Mouse (Mus musculus): ENCODE measurements around the gene Olfr597. TPM values are rescaled to one million over a fixed set of nuclear protein-coding genes. Genes with fewer than 3 reads are reported as not detected.
"Not testable (repeated sequence)": the region's sequence is repeated elsewhere in the genome, so short reads cannot be mapped to it uniquely, and the experiment has no call there.

Olfr597 gene
- not detected in 2 replicates for polyA plus RNA-seq (2012; rRNA removed)

GRCm38 (mm10) chr7:103316015-103316414 is at the start of gene Olfr597:
Olfr597 (plus strand) TSS chr7:103316315.
- not testable (repeated sequence) for DNase-seq (ENCODE audit: low read depth)

GRCm38 (mm10) chr7:103305348-103305747 is 10.8 kb upstream of the Olfr597 start, which contains the start of gene Olfr596:
Olfr596 (plus strand) TSS chr7:103305648.
- DNase-seq (ENCODE audit: low read depth): not testable (repeated sequence)

GRCm38 (mm10) chr7:103323268-103323667 is 7.2 kb downstream of the Olfr597 start, which contains the start of gene Olfr598:
Olfr598 (plus strand) TSS chr7:103323568.
- TF ChIP-seq POLR2A (IDR thresholded peaks at IDR 0.05; ENCODE audit: borderline replicate concordance, extremely low read depth, insufficient read depth, insufficient read length, poor library complexity, severe bottlenecking): no peak
- no peak for TF ChIP-seq CTCF (IDR thresholded peaks at IDR 0.05; ENCODE audit: borderline replicate concordance, extremely low read depth, insufficient read depth, insufficient read length)
- DNase-seq (ENCODE audit: low read depth): no peak

DNA sequence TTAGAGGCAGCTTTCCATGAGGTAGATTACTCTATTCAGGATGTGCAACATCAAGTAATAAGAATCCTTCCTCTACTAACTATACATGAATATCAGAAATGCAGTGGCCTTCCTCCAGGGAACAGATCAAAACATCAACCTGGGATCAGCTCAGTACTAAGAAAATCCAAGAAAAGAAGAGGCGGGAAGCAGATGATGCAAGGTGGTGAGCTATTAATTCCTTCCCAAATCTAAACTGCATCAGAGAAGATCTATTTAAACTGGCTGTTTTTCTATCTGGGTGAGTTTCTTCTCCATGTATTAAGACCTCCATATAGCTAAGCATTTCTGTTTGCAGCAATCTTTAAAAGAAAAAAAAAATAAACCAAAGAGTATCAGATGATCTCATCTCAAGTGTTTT is 19.5 kb downstream of the Olfr597 start, which contains the start of gene Olfr599:
Gene Olfr599 (plus strand): TSS at position 301 of the 400 bp plus-strand sequence.
- no peak for DNase-seq (ENCODE audit: low read depth)
- no peak for TF ChIP-seq CTCF (IDR thresholded peaks at IDR 0.05; ENCODE audit: borderline replicate concordance, extremely low read depth, insufficient read depth, insufficient read length)
- no peak for TF ChIP-seq POLR2A (IDR thresholded peaks at IDR 0.05; ENCODE audit: borderline replicate concordance, extremely low read depth, insufficient read depth, insufficient read length, poor library complexity, severe bottlenecking)

- no peak for DNase-seq (ENCODE audit: low read depth)
- no peak for TF ChIP-seq CTCF (IDR thresholded peaks at IDR 0.05; ENCODE audit: borderline replicate concordance, extremely low read depth, insufficient read depth, insufficient read length)
- no peak for TF ChIP-seq POLR2A (IDR thresholded peaks at IDR 0.05; ENCODE audit: borderline replicate concordance, extremely low read depth, insufficient read depth, insufficient read length, poor library complexity, severe bottlenecking)
These were observed 33.5 kb downstream of the Olfr597 start, which contains the start of gene Olfr600 for GRCm38 (mm10) chr7:103349569-103349968. Olfr600 (minus strand) TSS chr7:103349669.

DNA sequence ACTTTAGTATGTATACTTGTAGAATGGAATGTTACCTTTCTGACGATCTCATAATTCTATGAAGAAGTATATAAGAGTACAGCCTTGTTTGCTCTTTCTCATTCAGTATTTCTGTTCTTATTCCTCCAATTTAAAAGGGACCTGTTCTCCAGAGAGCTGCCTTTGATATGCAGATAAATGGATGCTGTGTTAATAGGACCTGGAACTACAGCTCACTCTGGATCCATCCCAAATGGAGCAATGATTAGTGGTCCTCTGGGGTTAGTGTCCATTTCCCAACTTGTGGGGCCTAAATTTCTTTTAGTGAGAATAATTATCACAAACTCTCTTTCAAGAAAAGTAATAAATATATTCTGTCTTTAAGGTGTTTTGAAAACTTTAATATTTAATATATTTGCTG is 46.4 kb downstream of the Olfr597 start, which contains the start of gene Olfr601:
Gene Olfr601 (minus strand): TSS at position 101 of the 400 bp plus-strand sequence.
- TF ChIP-seq POLR2A (IDR thresholded peaks at IDR 0.05; ENCODE audit: borderline replicate concordance, extremely low read depth, insufficient read depth, insufficient read length, poor library complexity, severe bottlenecking) (no peak), CTCF (IDR thresholded peaks at IDR 0.05; ENCODE audit: borderline replicate concordance, extremely low read depth, insufficient read depth, insufficient read length) (no peak)
- DNase-seq (ENCODE audit: low read depth): no peak

Other genes with a start within 250 kb of the Olfr597 start
- gene Olfr584, start 234.4 kb upstream of the Olfr597 start, polyA plus RNA-seq (2012; rRNA removed): not detected in 2 replicates
- not detected in 2 replicates for gene Olfr585, start 218.6 kb upstream of the Olfr597 start, polyA plus RNA-seq (2012; rRNA removed)
- not detected in 2 replicates for gene Olfr586, start 190.7 kb upstream of the Olfr597 start, polyA plus RNA-seq (2012; rRNA removed)
- gene Olfr588-ps1, start 175.4 kb upstream of the Olfr597 start, polyA plus RNA-seq (2012; rRNA removed): not detected in 2 replicates
- not detected in 2 replicates for gene Olfr589, start 160.0 kb upstream of the Olfr597 start, polyA plus RNA-seq (2012; rRNA removed)
- gene Olfr591, start 138.0 kb upstream of the Olfr597 start, polyA plus RNA-seq (2012; rRNA removed): not detected in 2 replicates
- gene Olfr592, start 131.5 kb upstream of the Olfr597 start, polyA plus RNA-seq (2012; rRNA removed): not detected in 2 replicates
- not detected in 2 replicates for gene Olfr593, start 104.5 kb upstream of the Olfr597 start, polyA plus RNA-seq (2012; rRNA removed)
- not detected in 2 replicates for gene Olfr594, start 99.3 kb upstream of the Olfr597 start, polyA plus RNA-seq (2012; rRNA removed)
- gene Usp17ld, start 63.8 kb upstream of the Olfr597 start, polyA plus RNA-seq (2012; rRNA removed): not detected in 2 replicates
- gene Olfr596, start 10.7 kb upstream of the Olfr597 start, polyA plus RNA-seq (2012; rRNA removed): not detected in 2 replicates
- not detected in 2 replicates for gene Olfr598, start 7.3 kb downstream of the Olfr597 start, polyA plus RNA-seq (2012; rRNA removed)
- not detected in 2 replicates for gene Olfr599, start 19.6 kb downstream of the Olfr597 start, polyA plus RNA-seq (2012; rRNA removed)
- gene Olfr600, start 33.4 kb downstream of the Olfr597 start, polyA plus RNA-seq (2012; rRNA removed): not detected in 2 replicates
- gene Olfr601, start 46.3 kb downstream of the Olfr597 start, polyA plus RNA-seq (2012; rRNA removed): not detected in 2 replicates
- not detected in 2 replicates for gene Olfr603, start 69.9 kb downstream of the Olfr597 start, polyA plus RNA-seq (2012; rRNA removed)
- gene Usp17lc, start 98.8 kb downstream of the Olfr597 start, polyA plus RNA-seq (2012; rRNA removed): not detected in 2 replicates
- not detected in 2 replicates for gene Olfr605, start 129.1 kb downstream of the Olfr597 start, polyA plus RNA-seq (2012; rRNA removed)
- not detected in 2 replicates for gene Olfr606, start 132.7 kb downstream of the Olfr597 start, polyA plus RNA-seq (2012; rRNA removed)
- gene Olfr607, start 147.8 kb downstream of the Olfr597 start, polyA plus RNA-seq (2012; rRNA removed): not detected in 2 replicates
- not detected in 2 replicates for gene Olfr608, start 153.6 kb downstream of the Olfr597 start, polyA plus RNA-seq (2012; rRNA removed)
- not detected in 2 replicates for gene Olfr609, start 181.7 kb downstream of the Olfr597 start, polyA plus RNA-seq (2012; rRNA removed)
- gene Olfr610, start 195.8 kb downstream of the Olfr597 start, polyA plus RNA-seq (2012; rRNA removed): not detected in 2 replicates
- gene Olfr611, start 204.5 kb downstream of the Olfr597 start, polyA plus RNA-seq (2012; rRNA removed): not detected in 2 replicates
- gene Olfr612, start 226.4 kb downstream of the Olfr597 start, polyA plus RNA-seq (2012; rRNA removed): not detected in 2 replicates
- not detected in 2 replicates for gene Olfr613, start 231.8 kb downstream of the Olfr597 start, polyA plus RNA-seq (2012; rRNA removed)
- gene Olfr615, start 239.8 kb downstream of the Olfr597 start, polyA plus RNA-seq (2012; rRNA removed): not detected in 2 replicates